Mouse (Mus musculus) cerebellum, postnatal 10 days (tissue): ENCODE results near the gene Txlna.

Source experiments
- DNase-seq, 2 experiments: peaks; one replicate each; pipeline ENCODE4 v3.0.0; 2021; ENCODE audit warnings: mixed read lengths in 2 of 2

Gene Txlna

GRCm38 (mm10) chr4:129640638-129641467 lies at the start of gene Txlna:
Gene Txlna (minus strand): TSS chr4:129641065.
- DNase-seq = peak; percentile 99

- DNase-seq = no peak
These were observed 43.7 kb upstream of the Txlna start for GRCm38 (mm10) chr4:129684531-129684930.

DNA sequence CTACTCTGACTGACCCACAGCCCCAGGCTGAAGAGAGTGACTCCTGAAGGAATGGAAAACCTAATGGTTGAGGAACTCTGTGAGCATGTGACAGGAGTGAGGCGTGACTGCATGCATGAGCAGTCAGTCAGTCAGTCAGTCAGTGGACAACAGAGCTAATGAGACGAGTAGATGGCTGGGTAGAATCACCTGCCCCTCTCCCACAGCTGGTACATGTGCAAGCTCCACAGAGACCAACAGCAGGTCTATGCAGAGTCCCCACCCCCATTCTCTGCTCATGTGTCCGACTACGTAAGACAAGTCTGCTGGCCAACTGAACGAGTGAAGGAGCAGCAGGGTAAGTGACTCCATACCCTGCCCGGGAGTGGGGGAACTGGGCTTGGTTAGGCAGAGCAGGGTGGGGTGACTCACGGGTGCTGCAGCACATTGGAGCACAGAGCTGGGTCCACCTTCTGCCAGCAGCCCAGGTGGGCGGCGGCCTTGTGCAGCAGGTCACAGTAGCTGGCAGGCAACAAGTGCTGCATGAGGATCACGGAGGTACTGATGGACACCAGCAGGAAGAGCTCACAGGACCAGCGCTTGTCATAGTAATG lies 43.1 kb upstream of the Txlna start:
- DNase-seq = no peak

GRCm38 (mm10) chr4:129681837-129682236 lies 41.0 kb upstream of the Txlna start:
- DNase-seq = no peak

- no peak for DNase-seq
These were observed 32.1 kb upstream of the Txlna start for GRCm38 (mm10) chr4:129672878-129673449.

DNA sequence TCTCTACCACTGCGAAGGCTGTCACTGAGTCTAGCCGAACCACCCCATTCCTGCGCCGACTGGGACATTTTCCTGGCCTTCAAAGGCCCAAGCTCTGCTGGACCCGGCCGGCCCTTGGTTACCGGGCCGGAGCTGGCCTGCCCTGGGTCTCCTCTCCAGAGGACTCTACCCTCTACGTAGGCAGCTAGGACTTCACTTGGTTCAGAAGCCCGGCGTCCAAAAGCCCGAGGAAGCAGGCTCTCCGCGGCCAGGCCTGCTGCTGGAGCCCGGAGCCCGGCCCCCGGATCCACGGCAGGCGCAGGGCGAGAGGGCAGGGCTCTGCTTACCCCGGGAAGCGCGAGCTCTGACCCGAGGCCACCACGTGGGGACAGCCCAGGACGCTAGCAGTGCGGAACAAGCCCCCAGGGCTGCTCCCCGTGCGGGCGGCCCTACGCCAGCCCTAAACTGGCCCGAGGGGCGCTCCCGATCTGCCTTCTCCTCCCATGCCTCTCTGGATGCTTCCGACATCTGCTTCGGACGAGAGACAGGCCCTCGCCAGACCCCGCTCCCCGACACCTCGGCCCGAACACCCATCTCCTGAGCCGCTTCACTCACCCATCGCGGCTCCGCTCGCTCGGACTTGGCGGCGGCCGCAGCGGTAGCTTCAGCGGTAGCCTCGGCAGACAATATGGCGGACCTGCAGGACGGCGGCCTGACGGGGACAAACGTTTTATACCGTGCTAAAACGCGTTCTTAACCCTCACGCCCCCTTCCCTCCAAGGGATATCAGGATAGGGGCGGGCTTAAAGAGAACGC lies 31.4 kb upstream of the Txlna start, which contains the start of gene Kpna6:
Kpna6 (minus strand) TSS at position 685 of the 795 bp plus-strand sequence.
- DNase-seq = peak; percentile 93 to 95

- DNase-seq = peak; percentile 69 to 71
These were observed 30.7 kb upstream of the Txlna start for GRCm38 (mm10) chr4:129671491-129672082.

DNA sequence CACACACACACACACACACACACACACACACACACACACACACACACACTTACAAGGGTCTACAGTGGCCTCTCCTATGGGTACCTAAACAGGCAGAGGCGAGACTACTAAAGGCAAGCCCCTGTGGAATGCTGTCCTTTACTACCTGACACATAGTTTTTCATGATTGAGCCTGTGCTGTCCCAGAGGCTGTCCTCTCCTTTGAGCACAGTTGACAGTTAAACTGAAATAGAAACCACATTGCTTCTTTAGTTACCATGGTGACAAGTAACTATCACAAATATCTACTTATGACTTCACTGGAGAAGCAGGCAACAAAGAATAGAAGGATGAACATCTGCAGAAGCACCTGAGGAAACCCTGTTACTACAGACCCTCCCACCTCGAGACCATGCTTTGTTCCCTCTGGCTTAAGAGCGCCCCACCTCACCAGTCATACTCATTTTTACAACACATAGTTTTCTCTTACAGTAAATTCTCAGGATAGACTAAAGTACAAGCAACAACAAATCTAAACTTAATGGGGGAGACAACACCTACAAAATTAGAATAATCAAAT lies 21.5 kb upstream of the Txlna start:
- no peak for DNase-seq

GRCm38 (mm10) chr4:129661584-129661983 lies 20.7 kb upstream of the Txlna start:
- DNase-seq = no peak

GRCm38 (mm10) chr4:129654770-129655169 lies 13.9 kb upstream of the Txlna start:
- no peak for DNase-seq

DNA sequence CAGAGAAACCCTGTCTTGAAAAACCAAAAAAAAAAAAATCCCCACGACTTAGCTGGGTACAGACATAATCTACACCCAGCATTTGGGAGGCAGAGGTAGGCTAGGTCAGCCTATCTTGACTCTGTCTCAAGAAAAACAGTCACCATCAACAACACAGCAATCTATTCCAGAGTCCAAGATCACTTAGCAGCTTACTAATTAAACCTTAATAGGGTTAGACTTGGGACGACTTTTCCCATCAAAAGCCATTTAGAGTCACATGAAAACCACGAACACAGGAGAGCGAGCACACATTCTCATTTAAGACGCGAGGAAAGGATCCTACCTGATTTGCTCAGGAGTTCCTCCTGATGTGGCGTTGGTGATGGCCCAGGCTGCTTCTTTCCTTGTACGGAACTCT lies 9.5 kb upstream of the Txlna start:
- DNase-seq = no peak

- no peak for DNase-seq
These were observed 7.8 kb upstream of the Txlna start for GRCm38 (mm10) chr4:129648656-129649055.

GRCm38 (mm10) chr4:129645204-129645603 lies 4.3 kb upstream of the Txlna start:
- DNase-seq = no peak

DNA sequence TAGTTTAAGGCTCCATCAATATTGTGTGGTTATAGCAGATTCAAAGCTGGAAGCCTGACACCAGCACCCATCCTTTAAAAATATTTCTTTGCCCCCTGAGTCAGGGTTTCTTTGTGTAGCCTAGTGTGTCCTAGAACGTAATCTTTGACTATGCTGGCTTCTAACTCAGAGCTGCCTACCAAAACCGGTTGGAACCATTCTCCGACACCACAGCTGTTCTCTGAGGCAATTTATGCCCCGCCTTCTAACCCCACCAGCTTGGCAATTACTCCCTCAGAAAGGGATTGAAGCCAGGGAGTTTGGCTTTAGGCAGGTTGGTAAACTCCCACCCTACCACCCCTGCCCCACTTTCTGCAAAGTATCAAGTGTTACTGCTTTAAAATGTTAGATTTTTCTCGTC lies 891 bp upstream of the Txlna start:
- DNase-seq = peak; percentile 62 to 63

- peak; percentile 78 to 79 for DNase-seq
These were observed 696 bp downstream of the Txlna start for GRCm38 (mm10) chr4:129640101-129640637.

- no peak for DNase-seq
These were observed 1.6 kb downstream of the Txlna start for GRCm38 (mm10) chr4:129639221-129639620.

DNA sequence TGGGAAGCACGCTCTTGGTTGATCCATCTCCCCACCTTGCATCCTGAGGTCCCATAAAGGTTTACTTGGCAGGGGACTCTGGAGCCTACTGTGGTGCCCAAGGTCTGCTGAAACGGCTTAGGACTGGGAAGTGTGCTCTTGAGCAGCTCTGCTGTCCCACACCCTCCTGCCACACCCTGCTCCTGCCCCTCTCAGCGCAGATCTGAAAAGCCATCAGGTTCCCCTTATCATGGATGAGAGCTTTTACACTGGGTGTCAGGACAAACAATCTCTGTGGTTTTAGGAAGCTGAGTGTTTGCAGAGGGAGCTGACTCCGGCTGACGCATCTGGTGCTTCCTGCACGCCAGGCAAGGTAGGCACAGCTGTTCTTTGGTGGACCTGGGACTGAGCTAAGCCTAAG lies 7.0 kb downstream of the Txlna start:
- DNase-seq = no peak

- DNase-seq = no peak
These were observed 9.0 kb downstream of the Txlna start for GRCm38 (mm10) chr4:129631867-129632266.

GRCm38 (mm10) chr4:129630944-129631343 lies 9.9 kb downstream of the Txlna start:
- peak; percentile 62 to 63 for DNase-seq

DNA sequence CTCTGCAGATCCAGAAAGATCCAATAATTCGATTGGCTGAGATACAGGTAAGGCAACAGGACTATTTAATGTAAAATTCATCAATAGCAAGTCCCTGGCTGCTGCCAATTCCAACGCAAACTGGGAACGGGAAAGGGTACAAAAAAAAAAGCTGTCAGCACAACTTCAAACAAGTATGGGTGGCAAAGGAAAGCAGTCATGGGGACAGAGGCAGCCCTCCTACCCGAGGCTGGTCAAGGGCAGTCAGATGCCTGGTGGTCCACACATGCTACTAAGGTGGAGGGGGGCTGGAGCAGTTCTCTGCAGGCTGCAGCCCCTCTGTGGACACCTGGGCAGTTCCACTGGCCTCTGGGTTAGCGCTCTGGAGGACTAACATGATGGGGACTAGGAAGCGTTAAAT lies 14.8 kb downstream of the Txlna start:
- no peak for DNase-seq

- no peak for DNase-seq
These were observed 15.4 kb downstream of the Txlna start for GRCm38 (mm10) chr4:129625496-129625895.

DNA sequence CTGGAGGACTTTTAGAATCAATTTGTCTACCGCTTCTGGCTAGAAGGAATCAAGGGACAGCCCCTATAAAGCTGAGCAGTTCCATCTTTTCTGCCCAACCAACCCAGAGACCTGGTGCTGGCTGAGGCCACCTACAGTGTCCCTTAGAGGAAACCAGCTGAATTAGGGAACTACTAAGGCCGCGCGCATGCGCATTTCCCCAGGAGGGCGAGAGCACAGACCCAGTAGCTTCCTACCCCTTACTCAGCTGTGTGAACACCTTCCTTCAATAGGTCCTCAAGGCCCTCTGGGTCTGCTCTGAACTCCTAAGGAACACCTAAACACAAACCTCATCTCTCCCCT lies 15.9 kb downstream of the Txlna start:
- peak; percentile 66 to 70 for DNase-seq
